Mouse (Mus musculus): ENCODE measurements at regions not wholly inside any gene's neighbourhood (a gene's known extent, or its start where the extent isn't known, plus 50 kb on each side); places are given as distances from the start of the nearest gene placed in this dataset.

- no peak for TF ChIP-seq GATA4 (IDR thresholded peaks at IDR 0.05; ENCODE audit: insufficient replicate concordance, low read length)
These were observed 148.0 kb upstream of the Bcl6 start for GRCm38 (mm10) chr16:24136483-24137148.

- TF ChIP-seq GATA4 (IDR thresholded peaks at IDR 0.05; ENCODE audit: insufficient replicate concordance, low read length): no peak
These were observed 147.2 kb upstream of the Bcl6 start for GRCm38 (mm10) chr16:24135841-24136240.

DNA sequence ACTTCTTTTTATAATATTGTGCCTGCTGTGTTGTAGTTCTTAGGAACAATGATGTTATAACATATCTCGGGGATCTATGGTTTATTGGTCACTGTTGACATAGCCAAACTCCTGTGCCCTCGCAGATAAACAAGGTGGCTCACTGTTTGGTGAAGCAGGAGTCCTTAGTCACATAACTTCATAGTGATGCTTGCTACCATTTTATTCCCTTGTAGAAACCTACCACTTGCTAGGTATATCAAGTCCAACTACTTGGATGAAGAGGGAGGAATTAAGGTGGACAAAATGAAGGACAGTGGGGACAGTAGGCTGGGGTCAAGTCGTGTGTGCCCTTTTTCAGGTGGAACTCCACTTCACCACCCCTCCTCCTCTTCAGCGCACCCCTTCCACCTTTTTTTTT lies 146.7 kb upstream of the Bcl6 start:
- TF ChIP-seq GATA4 (IDR thresholded peaks at IDR 0.05; ENCODE audit: insufficient replicate concordance, low read length): no peak

DNA sequence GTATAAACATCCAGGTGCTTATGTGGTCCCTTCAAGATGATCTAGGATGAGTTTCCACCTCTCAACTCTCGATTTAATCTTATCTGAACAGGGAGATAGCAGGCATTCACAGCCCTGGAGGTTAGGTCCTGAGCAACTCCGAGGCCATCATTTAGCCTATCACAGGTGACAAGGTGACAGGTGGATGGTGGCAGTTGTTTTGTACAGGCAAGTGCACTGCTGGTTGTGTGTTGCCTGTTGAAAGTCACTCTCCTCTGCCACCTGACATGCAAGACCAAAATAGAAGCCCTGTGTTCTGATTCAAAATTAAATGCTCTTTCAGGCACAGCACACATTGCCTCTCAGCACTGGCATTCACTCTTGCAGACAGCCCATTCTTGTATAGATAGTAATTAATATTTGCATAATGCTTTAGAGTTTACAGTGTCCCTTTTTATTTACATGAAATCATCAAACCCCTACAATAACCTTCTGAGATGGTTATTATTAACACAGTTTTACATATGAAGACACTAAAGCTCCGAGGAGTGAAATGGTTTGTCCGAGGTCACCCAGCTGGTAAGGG lies 145.9 kb upstream of the Bcl6 start:
- no peak for TF ChIP-seq GATA4 (IDR thresholded peaks at IDR 0.05; ENCODE audit: insufficient replicate concordance, low read length)

GRCm38 (mm10) chr16:24130646-24131045 lies 142.0 kb upstream of the Bcl6 start:
- no peak for TF ChIP-seq GATA4 (IDR thresholded peaks at IDR 0.05; ENCODE audit: insufficient replicate concordance, low read length)

DNA sequence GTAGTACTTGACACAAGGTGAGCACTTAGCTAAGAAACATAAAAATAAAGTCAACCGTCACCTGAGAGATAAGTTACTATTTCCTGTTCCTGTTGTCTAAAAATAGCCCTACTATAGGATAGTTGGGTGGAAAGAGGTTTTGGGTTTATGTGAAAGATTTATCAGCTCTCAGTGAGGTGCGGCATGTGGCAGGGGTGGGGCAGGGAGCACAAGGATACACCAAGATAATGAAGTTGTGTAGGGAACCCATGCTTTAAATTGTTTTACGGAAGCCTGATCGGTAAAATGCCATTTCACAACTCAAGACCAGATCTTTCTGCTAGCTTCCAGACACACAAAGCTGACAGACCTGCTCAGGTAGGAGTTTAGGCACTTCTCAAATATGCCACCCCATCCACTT lies 141.0 kb upstream of the Bcl6 start:
- no peak for TF ChIP-seq GATA4 (IDR thresholded peaks at IDR 0.05; ENCODE audit: insufficient replicate concordance, low read length)

DNA sequence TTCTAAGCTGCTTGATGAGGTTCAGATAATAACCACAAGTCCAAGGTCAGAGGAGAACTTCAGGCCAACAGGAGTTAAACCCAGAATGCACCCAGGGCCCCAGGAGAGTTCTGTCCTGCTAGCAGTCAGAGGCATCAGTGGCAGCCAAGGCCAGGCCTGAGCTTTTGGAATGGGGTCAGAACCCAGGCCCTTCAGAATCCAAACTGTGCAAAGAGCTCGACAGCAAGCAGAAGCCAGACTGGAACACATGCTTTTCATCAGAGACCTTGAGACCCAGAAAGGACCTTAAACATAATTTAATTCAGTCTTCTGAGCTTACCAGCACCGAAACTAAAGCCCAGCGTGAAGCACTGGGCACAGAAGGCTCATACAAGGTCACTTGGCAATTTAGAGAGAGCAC lies 139.9 kb upstream of the Bcl6 start:
- no peak for TF ChIP-seq GATA4 (IDR thresholded peaks at IDR 0.05; ENCODE audit: insufficient replicate concordance, low read length)

GRCm38 (mm10) chr16:24124766-24125165 lies 136.1 kb upstream of the Bcl6 start:
- no peak for TF ChIP-seq GATA4 (IDR thresholded peaks at IDR 0.05; ENCODE audit: insufficient replicate concordance, low read length)

GRCm38 (mm10) chr16:24124083-24124482 lies 135.4 kb upstream of the Bcl6 start:
- TF ChIP-seq GATA4 (IDR thresholded peaks at IDR 0.05; ENCODE audit: insufficient replicate concordance, low read length): no peak

GRCm38 (mm10) chr16:24121633-24122032 lies 133.0 kb upstream of the Bcl6 start:
- TF ChIP-seq GATA4 (IDR thresholded peaks at IDR 0.05; ENCODE audit: insufficient replicate concordance, low read length): no peak

- no peak for TF ChIP-seq GATA4 (IDR thresholded peaks at IDR 0.05; ENCODE audit: insufficient replicate concordance, low read length)
These were observed 132.2 kb upstream of the Bcl6 start for GRCm38 (mm10) chr16:24120836-24121235.

GRCm38 (mm10) chr16:24118487-24118886 lies 129.8 kb upstream of the Bcl6 start:
- no peak for TF ChIP-seq GATA4 (IDR thresholded peaks at IDR 0.05; ENCODE audit: insufficient replicate concordance, low read length)

- TF ChIP-seq GATA4 (IDR thresholded peaks at IDR 0.05; ENCODE audit: insufficient replicate concordance, low read length): peak; percentile 96
These were observed 114.4 kb upstream of the Bcl6 start for GRCm38 (mm10) chr16:24102854-24103690.

- no peak for TF ChIP-seq GATA4 (IDR thresholded peaks at IDR 0.05; ENCODE audit: insufficient replicate concordance, low read length)
These were observed 108.9 kb upstream of the Bcl6 start for GRCm38 (mm10) chr16:24097596-24097995.

DNA sequence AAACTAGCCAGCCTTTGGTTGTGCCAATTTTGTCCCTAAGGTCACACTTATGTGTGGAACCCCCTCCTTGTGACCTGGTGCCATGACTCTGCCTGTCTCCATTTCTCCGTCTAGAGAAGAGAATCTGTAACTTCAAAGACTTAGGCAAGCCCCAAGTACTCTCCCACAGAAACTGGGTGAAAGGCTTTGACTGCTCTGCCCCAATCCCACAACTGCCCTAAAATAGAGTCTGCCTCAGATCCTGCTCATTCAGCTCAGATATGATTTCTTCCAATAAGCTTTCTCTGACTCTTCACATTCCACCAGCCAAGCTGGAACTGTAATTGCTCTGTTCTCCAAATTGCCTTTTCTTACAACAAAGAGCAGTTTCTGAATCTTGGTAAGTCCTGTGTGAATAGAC lies 107.4 kb upstream of the Bcl6 start:
- TF ChIP-seq GATA4 (IDR thresholded peaks at IDR 0.05; ENCODE audit: insufficient replicate concordance, low read length): no peak

GRCm38 (mm10) chr16:24095630-24096029 lies 107.0 kb upstream of the Bcl6 start:
- TF ChIP-seq GATA4 (IDR thresholded peaks at IDR 0.05; ENCODE audit: insufficient replicate concordance, low read length): no peak

Measured in liver, adult (tissue).